ENCODE assay signal across 32 mouse cellular contexts in the genomic region with DNA sequence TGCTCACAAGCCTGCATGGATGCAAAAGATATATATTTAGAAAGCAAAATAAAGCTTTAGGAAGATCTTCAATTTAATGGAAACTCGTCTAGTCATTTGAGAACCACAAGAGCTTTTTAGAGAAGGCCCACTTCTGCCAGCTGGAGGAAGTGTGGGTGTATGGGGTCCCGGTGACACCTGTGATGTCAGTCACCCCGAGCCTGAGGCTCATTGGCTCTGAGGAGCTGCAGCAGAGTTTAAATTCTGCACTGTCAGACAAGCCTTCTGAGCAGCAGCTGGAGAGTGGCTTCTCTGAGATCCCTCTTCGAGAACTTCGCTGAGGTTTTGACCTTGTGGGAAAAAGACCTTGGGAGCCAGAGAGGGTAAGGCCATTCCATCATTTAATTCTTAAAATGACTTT. TPM values are rescaled to one million over a fixed set of nuclear protein-coding genes. Genes with fewer than 3 reads are reported as not detected.
DNase-seq lines count a peak whose midpoint lies in the region; ATAC-seq and TF ChIP-seq lines count a peak whose summit lies in the region.
"Had no signal": no experiment of that assay in that cellular context is flagged by ENCODE, and none has a peak within 500 bp of the region (broad histone marks: within the 10 kb centered on the region; RNA-seq: fewer than 3 reads in every experiment).

Gene Dmp1, plus strand, starts transcription at position 263 of the 400 bp plus-strand sequence.

- TF ChIP-seq EP300 in CH12.LX (IDR thresholded peaks at IDR 0.05; ENCODE audit: low read length), result no peak; the same call in 1 of the 2 replicates

- H3K9me3 ChIP-seq in limb, embryonic 13.5 days, result no peaks in the 10 kb centered on the region
- H3K9me3 ChIP-seq in limb, embryonic 10.5 days (replicated peaks), result no peaks in the 10 kb centered on the region
- no peaks in the 10 kb centered on the region for H3K9me3 ChIP-seq in CH12.LX (replicated peaks; ENCODE audit: low read length)
- H3K9me3 ChIP-seq in stomach, embryonic 16.5 days (replicated peaks; ENCODE audit: control insufficient read depth, low read length), result no peaks in the 10 kb centered on the region
- H3K9me3 ChIP-seq: forebrain, embryonic 12.5 days; heart, embryonic 12.5 days; hindbrain, embryonic 10.5 days; hindbrain, embryonic 15.5 days; midbrain, embryonic 10.5 days; midbrain, embryonic 15.5 days had no signal

- H3K27ac ChIP-seq in limb, embryonic 13.5 days, result no peak within 1 kb of the TSS
- H3K27ac ChIP-seq in limb, embryonic 10.5 days, result no peak within 1 kb of the TSS
- H3K27ac ChIP-seq in CH12.LX (ENCODE audit: insufficient read depth, low read depth), result no peak within 1 kb of the TSS; the same call in 1 of the 2 replicates
- H3K27ac ChIP-seq in stomach, embryonic 16.5 days (ENCODE audit: low read length), result peak within 1 kb of the TSS; percentile 30; the same call in 1 of the 2 replicates
- H3K27ac ChIP-seq: forebrain, embryonic 12.5 days; hindbrain, embryonic 10.5 days; hindbrain, embryonic 15.5 days; left cerebral cortex, adult 2 months; liver, embryonic 14.5 days; midbrain, embryonic 10.5 days; midbrain, embryonic 15.5 days had no signal

- H3K4me3 ChIP-seq in limb, embryonic 13.5 days, result no peak within 1 kb of the TSS
- no peak within 1 kb of the TSS for H3K4me3 ChIP-seq in limb, embryonic 10.5 days
- no peak within 1 kb of the TSS for H3K4me3 ChIP-seq in CH12.LX (replicated peaks in 1 of 3; ENCODE audit: low read depth in 2 of 3, low read length in 2 of 3, poor library complexity in 1 of 3)
- no peak within 1 kb of the TSS for H3K4me3 ChIP-seq in stomach, embryonic 16.5 days (replicated peaks; ENCODE audit: low read length)
- H3K4me3 ChIP-seq: forebrain, embryonic 12.5 days; heart, embryonic 12.5 days; hindbrain, embryonic 10.5 days; hindbrain, embryonic 15.5 days; left cerebral cortex, adult 2 months; midbrain, embryonic 10.5 days; midbrain, embryonic 15.5 days had no signal

- peak; percentile 48; the same call in 1 of the 2 replicates for ATAC-seq in limb, embryonic 13.5 days (ENCODE audit: low FRiP score, low read depth)
- ATAC-seq in stomach, embryonic 16.5 days (ENCODE audit: insufficient read depth, low FRiP score), result no peak
- ATAC-seq: activated CD4-positive, CD25-positive, alpha-beta regulatory T cell, adult 4 months; inflammation-experienced regulatory T-cells, adult 6 months; midbrain, embryonic 15.5 days had no signal

- no peaks in the 10 kb centered on the region for H3K79me2 ChIP-seq in CH12.LX (replicated peaks; ENCODE audit: control insufficient read depth, extremely low read depth, insufficient read depth, poor library complexity, severe bottlenecking)

- dilution Hi-C loops in CH12.LX (cut with MboI; ENCODE audit: extremely low pct_ligation_motif_present, extremely low pct_unique_long_range_greater_than_20kb, low sequenced_read_pairs), result no loop called here

- TF ChIP-seq RAD21 in CH12.LX (IDR thresholded peaks at IDR 0.05; ENCODE audit: low read depth, low read length), result no peak

- TF ChIP-seq POLR2A in CH12.LX (IDR thresholded peaks at IDR 0.05; ENCODE audit: low read depth, low read length), result no peak

- no peak for TF ChIP-seq CTCF in CH12.LX (conservative IDR thresholded peaks at IDR 0.05 in 1 of 2, IDR thresholded peaks at IDR 0.05 in 1 of 2; ENCODE audit: low read depth in 2 of 2, low read length in 2 of 2)

- no peaks in the 10 kb centered on the region for H3K36me3 ChIP-seq in limb, embryonic 13.5 days
- H3K36me3 ChIP-seq in limb, embryonic 10.5 days, result no peaks in the 10 kb centered on the region
- no peaks in the 10 kb centered on the region for H3K36me3 ChIP-seq in CH12.LX (replicated peaks in 1 of 2; ENCODE audit: control insufficient read depth in 1 of 2, insufficient read depth in 1 of 2, low read length in 1 of 2)
- no peaks in the 10 kb centered on the region for H3K36me3 ChIP-seq in stomach, embryonic 16.5 days (ENCODE audit: control insufficient read depth, insufficient read depth, low read length)
- H3K36me3 ChIP-seq: forebrain, embryonic 12.5 days; heart, embryonic 12.5 days; hindbrain, embryonic 10.5 days; hindbrain, embryonic 15.5 days; midbrain, embryonic 10.5 days; midbrain, embryonic 15.5 days had no signal

- H3K27me3 ChIP-seq in limb, embryonic 13.5 days, result no peaks in the 10 kb centered on the region
- H3K27me3 ChIP-seq in limb, embryonic 10.5 days (ENCODE audit: low read depth, poor library complexity, severe bottlenecking), result no peaks in the 10 kb centered on the region
- no peaks in the 10 kb centered on the region for H3K27me3 ChIP-seq in CH12.LX (replicated peaks)
- no peaks in the 10 kb centered on the region for H3K27me3 ChIP-seq in stomach, embryonic 16.5 days (ENCODE audit: control insufficient read depth, insufficient read depth, low read length)
- H3K27me3 ChIP-seq: forebrain, embryonic 12.5 days; heart, embryonic 12.5 days; hindbrain, embryonic 15.5 days; midbrain, embryonic 15.5 days had no signal

- peak; percentile 3 to 25 for DNase-seq in adrenal gland, postnatal 36 days
- DNase-seq in adrenal gland, postnatal 14 days, result no peak
- no peak for DNase-seq in limb, embryonic 10.5 days (ENCODE audit: low spot score)
- peak; percentile 35 for DNase-seq in CH12.LX (ENCODE audit: extremely low read depth)
- no peak for DNase-seq in cerebellum, adult 11 months
- DNase-seq: adrenal gland, postnatal 25 days; cerebellum, adult 8-10 months; cerebellum, postnatal 25 days; gastrocnemius, postnatal 25 days; heart, adult 18-20 months; kidney, adult 11 months; kidney, postnatal 14 days; liver; lung, embryonic 14.5 days; right cerebral cortex, postnatal 25 days; thymus, adult 2 months had no signal

- H3K9ac ChIP-seq in limb, embryonic 13.5 days, result no peak within 1 kb of the TSS
- H3K9ac ChIP-seq in CH12.LX (ENCODE audit: insufficient read depth, low read depth), result no peak within 1 kb of the TSS
- H3K9ac ChIP-seq in stomach, embryonic 16.5 days (ENCODE audit: low read length), result no peak within 1 kb of the TSS
- H3K9ac ChIP-seq: forebrain, embryonic 12.5 days; heart, embryonic 12.5 days; hindbrain, embryonic 15.5 days; liver, embryonic 14.5 days; lung, embryonic 14.5 days; midbrain, embryonic 15.5 days had no signal

- no peak within 1 kb of the TSS for H3K4me2 ChIP-seq in limb, embryonic 13.5 days (replicated peaks)
- no peak within 1 kb of the TSS for H3K4me2 ChIP-seq in CH12.LX (ENCODE audit: insufficient read depth, low read depth, poor library complexity, severe bottlenecking)
- H3K4me2 ChIP-seq in stomach, embryonic 16.5 days (ENCODE audit: low read depth, low read length), result peak within 1 kb of the TSS; percentile 15; the same call in 1 of the 2 replicates
- H3K4me2 ChIP-seq: forebrain, embryonic 12.5 days; heart, embryonic 12.5 days; hindbrain, embryonic 15.5 days; lung, embryonic 14.5 days; midbrain, embryonic 15.5 days had no signal

- 66% methylated on average over 5 of the region's 5 CpGs for WGBS in limb, embryonic 13.5 days
- WGBS in limb, embryonic 10.5 days, result 80% methylated on average over 5 of the region's 5 CpGs
- WGBS in stomach, embryonic 16.5 days, result 53% methylated on average over 5 of the region's 5 CpGs

- in situ Hi-C loops in CH12.LX (cut with MboI; ENCODE audit: low pct_ligation_motif_present, low pct_unique_long_range_greater_than_20kb, low sequenced_read_pairs), result loop anchor here (25.0 kb wide), 1 partner anchor 235 kb away; the partner anchor contains the start of gene Spp1

- H3K4me1 ChIP-seq in limb, embryonic 13.5 days, result no peaks in the 10 kb centered on the region
- H3K4me1 ChIP-seq in limb, embryonic 10.5 days, result no peaks in the 10 kb centered on the region
- peaks cover 0 to 6% of the 10 kb centered on the region in 2 experiments; a peak in 2 of 4 replicates for H3K4me1 ChIP-seq in CH12.LX (ENCODE audit: control insufficient read depth in 1 of 2, insufficient read depth in 2 of 2)
- no peaks in the 10 kb centered on the region for H3K4me1 ChIP-seq in stomach, embryonic 16.5 days (ENCODE audit: control insufficient read depth, insufficient read depth, low read length)
- H3K4me1 ChIP-seq: forebrain, embryonic 12.5 days; heart, embryonic 12.5 days; hindbrain, embryonic 10.5 days; hindbrain, embryonic 15.5 days; midbrain, embryonic 10.5 days; midbrain, embryonic 15.5 days had no signal

TF ChIP-seq in CH12.LX, 34 proteins besides CTCF, POLR2A, EP300 and RAD21:
- TF ChIP-seq ETS1 (conservative IDR thresholded peaks at IDR 0.05; ENCODE audit: low read depth, low read length), result peak; percentile 43
- 0 out of 2 replicates have a peak, but pooled peaks have one; percentile 6 for TF ChIP-seq MAFK (IDR thresholded peaks at IDR 0.05; ENCODE audit: insufficient replicate concordance, low read length)
- TF ChIP-seq ZKSCAN1 (IDR thresholded peaks at IDR 0.05; ENCODE audit: borderline replicate concordance, low read depth, low read length), result no peak
- no peak for TF ChIP-seq MAX (IDR thresholded peaks at IDR 0.05; ENCODE audit: low read length)

RNA-seq across cellular contexts. Expression of gene Dmp1, which starts in this region (rescaled TPM):
- not detected for total RNA-seq in adrenal gland, postnatal 36 days (2021)
- total RNA-seq in adrenal gland, postnatal 14 days (2021), result not detected in 2 replicates
- polyA plus RNA-seq in limb, embryonic 13.5 days (2015; fragmentation: Nextera tagmentation; extraction: Ambion mirVana), result 0.41 and 1.2 TPM in 2 replicates
- not detected in 2 replicates for polyA plus RNA-seq in limb, embryonic 10.5 days (2016; fragmentation: Nextera tagmentation; extraction: Ambion mirVana)
- 0.08 TPM in 1 of 2 replicates, not detected in the other for total RNA-seq in CH12.LX (2012; rRNA removed)
- total RNA-seq in CH12.LX (2014; rRNA removed), result 0.12 and 0.14 TPM in 2 replicates
- 0.84 and 0.93 TPM in 2 replicates for polyA plus RNA-seq in CH12.LX (2012; ENCODE audit: insufficient read length, low read depth)
- polyA plus RNA-seq in stomach, embryonic 16.5 days (2015; fragmentation: Nextera tagmentation; extraction: Ambion mirVana), result 0.79 and 1.1 TPM in 2 replicates
- total RNA-seq: adrenal gland, postnatal 25 days; ES-E14; heart, adult 18-20 months; megakaryocyte progenitor cell, adult 5-6 weeks; neutrophil, adult 5-6 weeks had no signal
- polyA plus RNA-seq: activated CD4-positive, CD25-positive, alpha-beta regulatory T cell, adult 4 months; heart, embryonic 12.5 days; inflammation-experienced regulatory T-cells, adult 6 months; kidney, embryonic 14.5 days; liver, embryonic 14.5 days; thymus, adult 2 months had no signal

Comparison
In these comparisons a context has a peak if more than half of its experiments do, and no peak if none do; other contexts are left out.
1. Peak in DNase-seq in adrenal gland, postnatal 36 days; RNA of the gene not detected or under 1 TPM.
2. Peak in DNase-seq in CH12.LX; RNA of the gene not detected or under 1 TPM.